In genomic region chr12:85279396-85280080, GRCm38 (mm10) we compare ENCODE assay signal across 8 mouse cellular contexts. TPM values are rescaled to one million over a fixed set of nuclear protein-coding genes. Genes with fewer than 3 reads are reported as not detected.
A peak's percentile ranks its signal among the peaks of the same experiment; 100 is the strongest.
DNase-seq lines count a peak whose midpoint lies in the region; ATAC-seq and TF ChIP-seq lines count a peak whose summit lies in the region.

No protein-coding gene starts in this region.

- H3K9ac ChIP-seq in hindbrain, embryonic 16.5 days (ENCODE audit: low read depth, low read length), result peak overlapping the region; percentile 89
- peak overlapping the region; percentile 88 for H3K9ac ChIP-seq in midbrain, embryonic 12.5 days (replicated peaks)

- H3K4me3 ChIP-seq in heart, embryonic 10.5 days, result peak overlapping the region; percentile 84
- peak overlapping the region; percentile 90 for H3K4me3 ChIP-seq in E14TG2a.4 (replicated peaks; ENCODE audit: low read length)
- H3K4me3 ChIP-seq in hindbrain, embryonic 16.5 days (ENCODE audit: low read length), result peak overlapping the region; percentile 85
- H3K4me3 ChIP-seq in midbrain, embryonic 12.5 days, result peak overlapping the region; percentile 78

- peak overlapping the region; percentile 95 for H3K4me2 ChIP-seq in hindbrain, embryonic 16.5 days (ENCODE audit: low read length)
- peak overlapping the region; percentile 88 for H3K4me2 ChIP-seq in midbrain, embryonic 12.5 days (replicated peaks)

- intact Hi-C loops in heart, postnatal 14 days (cut with DNase I), result loop anchor here (2.0 to 5.0 kb wide), 2 partner anchors 13 to 62 kb away; partner anchors contain the start of gene Eif2b2

- no peak for TF ChIP-seq CTCF in E14TG2a.4 (conservative IDR thresholded peaks at IDR 0.05; ENCODE audit: low read length)

- peaks cover 22% of the 10 kb centered on the region for H3K36me3 ChIP-seq in heart, embryonic 10.5 days
- H3K36me3 ChIP-seq in E14TG2a.4 (ENCODE audit: insufficient read depth, low read length), result peaks cover 39% of the 10 kb centered on the region
- peaks cover 3% of the 10 kb centered on the region; the same call in 1 of the 2 replicates for H3K36me3 ChIP-seq in hindbrain, embryonic 16.5 days (ENCODE audit: control insufficient read depth, insufficient read depth, low read length)
- 0 out of 2 replicates have a peak, but pooled peaks cover 3% of the 10 kb centered on the region for H3K36me3 ChIP-seq in midbrain, embryonic 12.5 days

- no peak for DNase-seq in heart, embryonic 10.5 days (ENCODE audit: low spot score)
- no peak for DNase-seq in heart, postnatal 14 days
- DNase-seq in cerebellum, postnatal 36 days, result peak; percentile 43 to 59
- no peak for DNase-seq in layer of hippocampus, postnatal 36 days
- no peak for DNase-seq in natural killer cell, adult 2 months (ENCODE audit: low spot score in 2 of 2)

- WGBS in heart, embryonic 10.5 days, result 9% methylated on average over 10 of the region's 10 CpGs
- WGBS in hindbrain, embryonic 16.5 days, result 2% methylated on average over 10 of the region's 10 CpGs
- WGBS in midbrain, embryonic 12.5 days, result 8% methylated on average over 10 of the region's 10 CpGs

- H3K4me1 ChIP-seq in heart, embryonic 10.5 days, result peaks cover 10% of the 10 kb centered on the region
- peaks cover 53% of the 10 kb centered on the region for H3K4me1 ChIP-seq in E14TG2a.4 (replicated peaks; ENCODE audit: low read depth, low read length)
- peaks cover 6% of the 10 kb centered on the region for H3K4me1 ChIP-seq in hindbrain, embryonic 16.5 days (ENCODE audit: control insufficient read depth, insufficient read depth, low read depth, low read length)
- H3K4me1 ChIP-seq in midbrain, embryonic 12.5 days, result peaks cover 6% of the 10 kb centered on the region

- H3K27ac ChIP-seq in heart, embryonic 10.5 days, result peak overlapping the region; percentile 95
- peak overlapping the region; percentile 82 for H3K27ac ChIP-seq in hindbrain, embryonic 16.5 days (ENCODE audit: low read depth, low read length)
- peak overlapping the region; percentile 75 for H3K27ac ChIP-seq in midbrain, embryonic 12.5 days (replicated peaks)

- H3K9me3 ChIP-seq in heart, embryonic 10.5 days, result no peaks in the 10 kb centered on the region
- no peaks in the 10 kb centered on the region for H3K9me3 ChIP-seq in E14TG2a.4 (ENCODE audit: low read length)
- H3K9me3 ChIP-seq in hindbrain, embryonic 16.5 days (ENCODE audit: control insufficient read depth, low read length), result no peaks in the 10 kb centered on the region
- H3K9me3 ChIP-seq in midbrain, embryonic 12.5 days, result no peaks in the 10 kb centered on the region

- no peaks in the 10 kb centered on the region for H3K27me3 ChIP-seq in heart, embryonic 10.5 days (ENCODE audit: insufficient read depth, poor library complexity, severe bottlenecking)
- no peaks in the 10 kb centered on the region for H3K27me3 ChIP-seq in E14TG2a.4 (ENCODE audit: insufficient read depth, low read length)
- H3K27me3 ChIP-seq in hindbrain, embryonic 16.5 days (replicated peaks; ENCODE audit: control insufficient read depth, insufficient read depth, low read length), result no peaks in the 10 kb centered on the region
- no peaks in the 10 kb centered on the region for H3K27me3 ChIP-seq in midbrain, embryonic 12.5 days

- ATAC-seq in hindbrain, embryonic 16.5 days, result peak; percentile 16; the same call in 1 of the 2 replicates
- peak; percentile 28; the same call in 1 of the 2 replicates for ATAC-seq in midbrain, embryonic 12.5 days (ENCODE audit: low FRiP score, low read depth)

RNA-seq across cellular contexts. Expression of gene Acyp1, which starts 8.7 kb away (rescaled TPM):
- 65.3 and 75.4 TPM in 2 replicates for polyA plus RNA-seq in heart, embryonic 10.5 days (2016; fragmentation: Nextera tagmentation; extraction: Ambion mirVana)
- total RNA-seq in heart, postnatal 14 days (2021), result 10 to 100 TPM; 19.2 to 20.3 TPM
- 47.1 and 58.4 TPM in 2 replicates for polyA plus RNA-seq in hindbrain, embryonic 16.5 days (2015; fragmentation: Nextera tagmentation; extraction: Ambion mirVana)
- polyA plus RNA-seq in midbrain, embryonic 12.5 days (2016; fragmentation: Nextera tagmentation; extraction: Ambion mirVana), result 63.9 and 73.7 TPM in 2 replicates
- 10 to 100 TPM; 32.8 to 34.1 TPM for total RNA-seq in layer of hippocampus, postnatal 36 days (2021)

RNA-seq across cellular contexts. Expression of gene Zc2hc1c, which starts 8.9 kb away (rescaled TPM):
- polyA plus RNA-seq in heart, embryonic 10.5 days (2016; fragmentation: Nextera tagmentation; extraction: Ambion mirVana), result 0.82 and 0.85 TPM in 2 replicates
- 1 to 10 TPM; 1.5 to 2.2 TPM for total RNA-seq in heart, postnatal 14 days (2021)
- polyA plus RNA-seq in hindbrain, embryonic 16.5 days (2015; fragmentation: Nextera tagmentation; extraction: Ambion mirVana), result 1.7 and 1.8 TPM in 2 replicates
- polyA plus RNA-seq in midbrain, embryonic 12.5 days (2016; fragmentation: Nextera tagmentation; extraction: Ambion mirVana), result 1.1 and 1.2 TPM in 2 replicates
- total RNA-seq in layer of hippocampus, postnatal 36 days (2021), result 1 to 10 TPM; 1.0 to 1.2 TPM

RNA-seq across cellular contexts. Expression of gene Mlh3, which starts 9.1 kb away (rescaled TPM):
- polyA plus RNA-seq in heart, embryonic 10.5 days (2016; fragmentation: Nextera tagmentation; extraction: Ambion mirVana), result 6.8 and 7.0 TPM in 2 replicates
- 1 to 10 TPM; 8.3 to 8.6 TPM for total RNA-seq in heart, postnatal 14 days (2021)
- polyA plus RNA-seq in hindbrain, embryonic 16.5 days (2015; fragmentation: Nextera tagmentation; extraction: Ambion mirVana), result 7.6 and 8.7 TPM in 2 replicates
- 9.8 and 10.5 TPM in 2 replicates for polyA plus RNA-seq in midbrain, embryonic 12.5 days (2016; fragmentation: Nextera tagmentation; extraction: Ambion mirVana)
- total RNA-seq in layer of hippocampus, postnatal 36 days (2021), result 10 to 100 TPM; 19.7 to 20.3 TPM

RNA-seq across cellular contexts. Expression of gene Nek9, which starts 59.6 kb away (rescaled TPM):
- polyA plus RNA-seq in heart, embryonic 10.5 days (2016; fragmentation: Nextera tagmentation; extraction: Ambion mirVana), result 24.3 and 24.6 TPM in 2 replicates
- 10 to 100 TPM; 75.6 to 75.8 TPM for total RNA-seq in heart, postnatal 14 days (2021)
- 9.9 and 13.7 TPM in 2 replicates for polyA plus RNA-seq in hindbrain, embryonic 16.5 days (2015; fragmentation: Nextera tagmentation; extraction: Ambion mirVana)
- polyA plus RNA-seq in midbrain, embryonic 12.5 days (2016; fragmentation: Nextera tagmentation; extraction: Ambion mirVana), result 21.1 and 26.1 TPM in 2 replicates
- 10 to 100 TPM; 32.6 TPM for total RNA-seq in layer of hippocampus, postnatal 36 days (2021)

Comparison
In these comparisons a context has a peak if more than half of its experiments do, and no peak if none do; other contexts are left out.
1. DNase-seq: peak in cerebellum, postnatal 36 days (2 of 2); none in heart, embryonic 10.5 days (single experiment), heart, postnatal 14 days (0 of 2), layer of hippocampus, postnatal 36 days (0 of 2) and natural killer cell, adult 2 months (0 of 2).
2. Peak in every context shown above with its lines, with median percentiles within 50 percentile points of each other: H3K27ac ChIP-seq and H3K4me3 ChIP-seq.